Mouse (Mus musculus) kidney, adult 2 months (tissue): ENCODE results near the gene Dnaic1.

ENCODE experiments used
- CTCF ChIP-seq: fragments of 200-500 bp; conservative IDR thresholded peaks from 2 replicates; pipeline ENCODE4 v1.5.1; 2011; ENCODE audit warnings: low read depth, mild to moderate bottlenecking, control low read depth, low read length, moderate library complexity, mixed read lengths; ENCODE audit not compliant: insufficient read depth, insufficient read length
- POLR2A ChIP-seq: fragments of 200-500 bp; IDR thresholded peaks from one replicate; pipeline ENCODE4 v1.6.1; 2011; ENCODE audit warnings: low read depth, low read length, control low read depth

DNA sequence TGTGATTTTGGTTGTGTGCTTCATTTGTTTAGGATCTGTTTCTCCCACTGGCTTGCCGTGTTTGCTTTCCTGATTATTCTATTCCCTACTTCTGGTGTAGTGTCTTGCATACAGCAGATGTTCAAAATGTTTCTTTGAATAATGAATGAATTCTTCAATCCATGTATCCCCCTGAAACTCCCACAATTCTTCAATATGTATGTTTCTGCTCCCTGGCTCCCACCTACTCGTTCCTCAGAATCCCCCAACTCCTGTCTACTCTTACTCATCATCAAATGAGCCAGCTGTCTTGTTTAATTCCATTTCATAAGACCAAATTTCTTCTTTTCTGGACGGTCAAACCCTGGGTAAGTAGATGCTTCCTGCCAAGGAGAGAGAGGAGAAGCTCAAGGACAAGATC lies 12.5 kb upstream of the Dnaic1 start:
- TF ChIP-seq POLR2A (no peak), CTCF (no peak)
